Mouse (Mus musculus): ENCODE results near the gene Angptl2. TPM values are rescaled to one million over a fixed set of nuclear protein-coding genes. Genes with fewer than 3 reads are reported as not detected.
A peak's percentile ranks its signal among the peaks of the same experiment; 100 is the strongest.

The Angptl2 gene
- total RNA-seq, 1 experiment from 2014 or later, result 5.8 TPM

GRCm38 (mm10) chr2:33256769-33257537 lies 41.1 kb downstream of the Angptl2 start:
- ATAC-seq (replicated peaks; ENCODE audit: insufficient number of reproducible peaks, low FRiP score, low TSS enrichment, poor library complexity, severe bottlenecking), result peak; percentile 93

- ATAC-seq (replicated peaks; ENCODE audit: insufficient number of reproducible peaks, low FRiP score, low TSS enrichment, poor library complexity, severe bottlenecking), result no peak
These were observed 44.9 kb downstream of the Angptl2 start for GRCm38 (mm10) chr2:33260772-33261171.

GRCm38 (mm10) chr2:33261475-33261874 lies 45.6 kb downstream of the Angptl2 start:
- ATAC-seq (replicated peaks; ENCODE audit: insufficient number of reproducible peaks, low FRiP score, low TSS enrichment, poor library complexity, severe bottlenecking), result no peak

GRCm38 (mm10) chr2:33265793-33266192 lies 49.9 kb downstream of the Angptl2 start:
- no peak for ATAC-seq (replicated peaks; ENCODE audit: insufficient number of reproducible peaks, low FRiP score, low TSS enrichment, poor library complexity, severe bottlenecking)

- ATAC-seq (replicated peaks; ENCODE audit: insufficient number of reproducible peaks, low FRiP score, low TSS enrichment, poor library complexity, severe bottlenecking), result no peak
These were observed 51.2 kb downstream of the Angptl2 start for GRCm38 (mm10) chr2:33267075-33267474.

- ATAC-seq (replicated peaks; ENCODE audit: insufficient number of reproducible peaks, low FRiP score, low TSS enrichment, poor library complexity, severe bottlenecking), result no peak
These were observed 52.7 kb downstream of the Angptl2 start for GRCm38 (mm10) chr2:33268384-33269131.

GRCm38 (mm10) chr2:33269132-33269493 lies 53.2 kb downstream of the Angptl2 start:
- no peak for ATAC-seq (replicated peaks; ENCODE audit: insufficient number of reproducible peaks, low FRiP score, low TSS enrichment, poor library complexity, severe bottlenecking)

GRCm38 (mm10) chr2:33270569-33270968 lies 54.7 kb downstream of the Angptl2 start:
- ATAC-seq (replicated peaks; ENCODE audit: insufficient number of reproducible peaks, low FRiP score, low TSS enrichment, poor library complexity, severe bottlenecking), result no peak

GRCm38 (mm10) chr2:33271511-33271910 lies 55.6 kb downstream of the Angptl2 start:
- ATAC-seq (replicated peaks; ENCODE audit: insufficient number of reproducible peaks, low FRiP score, low TSS enrichment, poor library complexity, severe bottlenecking), result no peak

GRCm38 (mm10) chr2:33272665-33273439 lies 57.0 kb downstream of the Angptl2 start:
- ATAC-seq (replicated peaks; ENCODE audit: insufficient number of reproducible peaks, low FRiP score, low TSS enrichment, poor library complexity, severe bottlenecking), result no peak

GRCm38 (mm10) chr2:33274719-33275490 lies 59.0 kb downstream of the Angptl2 start:
- no peak for ATAC-seq (replicated peaks; ENCODE audit: insufficient number of reproducible peaks, low FRiP score, low TSS enrichment, poor library complexity, severe bottlenecking)

GRCm38 (mm10) chr2:33279758-33280157 lies 63.9 kb downstream of the Angptl2 start:
- peak; percentile 79 for ATAC-seq (replicated peaks; ENCODE audit: insufficient number of reproducible peaks, low FRiP score, low TSS enrichment, poor library complexity, severe bottlenecking)

- ATAC-seq (replicated peaks; ENCODE audit: insufficient number of reproducible peaks, low FRiP score, low TSS enrichment, poor library complexity, severe bottlenecking), result no peak
These were observed 64.7 kb downstream of the Angptl2 start for GRCm38 (mm10) chr2:33280525-33280924.

- no peak for ATAC-seq (replicated peaks; ENCODE audit: insufficient number of reproducible peaks, low FRiP score, low TSS enrichment, poor library complexity, severe bottlenecking)
These were observed 65.9 kb downstream of the Angptl2 start for GRCm38 (mm10) chr2:33281807-33282206.

- ATAC-seq (replicated peaks; ENCODE audit: insufficient number of reproducible peaks, low FRiP score, low TSS enrichment, poor library complexity, severe bottlenecking), result no peak
These were observed 67.0 kb downstream of the Angptl2 start for GRCm38 (mm10) chr2:33282877-33283276.

- no peak for ATAC-seq (replicated peaks; ENCODE audit: insufficient number of reproducible peaks, low FRiP score, low TSS enrichment, poor library complexity, severe bottlenecking)
These were observed 67.8 kb downstream of the Angptl2 start for GRCm38 (mm10) chr2:33283674-33284073.

GRCm38 (mm10) chr2:33288837-33289236 lies 73.0 kb downstream of the Angptl2 start:
- ATAC-seq (replicated peaks; ENCODE audit: insufficient number of reproducible peaks, low FRiP score, low TSS enrichment, poor library complexity, severe bottlenecking), result no peak

GRCm38 (mm10) chr2:33290491-33290890 lies 74.6 kb downstream of the Angptl2 start:
- no peak for ATAC-seq (replicated peaks; ENCODE audit: insufficient number of reproducible peaks, low FRiP score, low TSS enrichment, poor library complexity, severe bottlenecking)

GRCm38 (mm10) chr2:33292057-33292456 lies 76.2 kb downstream of the Angptl2 start:
- no peak for ATAC-seq (replicated peaks; ENCODE audit: insufficient number of reproducible peaks, low FRiP score, low TSS enrichment, poor library complexity, severe bottlenecking)

Measured in monocyte, adult 5-6 weeks (primary cell).